ENCODE assay signal across 8 mouse cellular contexts in genomic region chr15:83593702-83594512, GRCm38 (mm10). TPM values are rescaled to one million over a fixed set of nuclear protein-coding genes. Genes with fewer than 3 reads are reported as not detected.
A peak's percentile ranks its signal among the peaks of the same experiment; 100 is the strongest.
DNase-seq lines count a peak whose midpoint lies in the region; ATAC-seq lines count a peak whose summit lies in the region.

No protein-coding gene starts in this region.

- H3K9me3 ChIP-seq in heart, embryonic 14.5 days (ENCODE audit: control insufficient read depth, low read length) = no peaks in the 10 kb centered on the region
- H3K9me3 ChIP-seq in liver, embryonic 12.5 days (replicated peaks) = no peaks in the 10 kb centered on the region
- no peaks in the 10 kb centered on the region for H3K9me3 ChIP-seq in stomach, embryonic 14.5 days (ENCODE audit: control insufficient read depth, low read depth, low read length)

- peak overlapping the region; percentile 88 for H3K4me2 ChIP-seq in heart, embryonic 14.5 days (ENCODE audit: low read length)
- H3K4me2 ChIP-seq in liver, embryonic 12.5 days = peak overlapping the region; percentile 96
- peak overlapping the region; percentile 92 for H3K4me2 ChIP-seq in stomach, embryonic 14.5 days (replicated peaks; ENCODE audit: low read depth, low read length)

- H3K27ac ChIP-seq in heart, embryonic 14.5 days (replicated peaks in 1 of 2; ENCODE audit: control insufficient read depth in 1 of 2, insufficient read depth in 1 of 2, low read depth in 2 of 2, low read length in 2 of 2) = no peak overlapping the region
- peak overlapping the region; percentile 100 for H3K27ac ChIP-seq in liver, embryonic 12.5 days
- H3K27ac ChIP-seq in stomach, embryonic 14.5 days (ENCODE audit: low read length) = peak overlapping the region; percentile 27; the same call in 1 of the 2 replicates

- no peak for DNase-seq in heart, postnatal 4 days
- peak; percentile 69 for DNase-seq in MEL-GATA-1-ER (ENCODE audit: extremely low read depth, low read depth)
- DNase-seq in fat pad, adult 2 months (ENCODE audit: extremely low read depth, low read depth, low spot score) = peak; percentile 42
- no peak for DNase-seq in cerebellum, adult 9-10 months
- DNase-seq in cerebellum, adult 9-11 months = no peak

- H3K27me3 ChIP-seq in heart, embryonic 14.5 days (ENCODE audit: control insufficient read depth, insufficient read depth, low read length) = no peaks in the 10 kb centered on the region
- no peaks in the 10 kb centered on the region for H3K27me3 ChIP-seq in liver, embryonic 12.5 days (replicated peaks)
- H3K27me3 ChIP-seq in stomach, embryonic 14.5 days (ENCODE audit: control insufficient read depth, insufficient read depth, low read length) = no peaks in the 10 kb centered on the region

- peaks cover 18 to 21% of the 10 kb centered on the region in 2 experiments for H3K4me1 ChIP-seq in heart, embryonic 14.5 days (ENCODE audit: control insufficient read depth in 2 of 2, insufficient read depth in 2 of 2, low read length in 2 of 2)
- peaks cover 61% of the 10 kb centered on the region for H3K4me1 ChIP-seq in liver, embryonic 12.5 days
- peaks cover 18% of the 10 kb centered on the region for H3K4me1 ChIP-seq in stomach, embryonic 14.5 days (ENCODE audit: control insufficient read depth, insufficient read depth, low read length)

- no peaks in the 10 kb centered on the region for H3K36me3 ChIP-seq in heart, embryonic 14.5 days (ENCODE audit: control insufficient read depth, insufficient read depth, low read length)
- peaks cover 29% of the 10 kb centered on the region for H3K36me3 ChIP-seq in liver, embryonic 12.5 days
- no peaks in the 10 kb centered on the region for H3K36me3 ChIP-seq in stomach, embryonic 14.5 days (ENCODE audit: control insufficient read depth, insufficient read depth, low read length)

- no peak for ATAC-seq in heart, embryonic 14.5 days (ENCODE audit: insufficient number of reproducible peaks, insufficient read depth, low FRiP score, low read depth)
- peak; percentile 77 for ATAC-seq in liver, embryonic 12.5 days
- peak; percentile 68; the same call in 1 of the 2 replicates for ATAC-seq in stomach, embryonic 14.5 days (ENCODE audit: insufficient number of reproducible peaks, insufficient read depth, low FRiP score, low read depth)

- WGBS in heart, embryonic 14.5 days = 12% methylated on average over 19 of the region's 19 CpGs
- 5% methylated on average over 19 of the region's 19 CpGs for WGBS in liver, embryonic 12.5 days (ENCODE audit: insufficient replicate concordance)
- 7% methylated on average over 19 of the region's 19 CpGs for WGBS in stomach, embryonic 14.5 days

- peak overlapping the region; percentile 80 for H3K9ac ChIP-seq in heart, embryonic 14.5 days (ENCODE audit: low read length)
- H3K9ac ChIP-seq in liver, embryonic 12.5 days = peak overlapping the region; percentile 96
- peak overlapping the region; percentile 68 for H3K9ac ChIP-seq in stomach, embryonic 14.5 days (replicated peaks; ENCODE audit: low read depth, low read length)

- peak overlapping the region; percentile 76 to 83 for H3K4me3 ChIP-seq in heart, embryonic 14.5 days (ENCODE audit: control insufficient read depth in 1 of 2, insufficient read depth in 1 of 2, low read depth in 1 of 2, low read length in 2 of 2)
- H3K4me3 ChIP-seq in liver, embryonic 12.5 days = peak overlapping the region; percentile 95
- peak overlapping the region; percentile 74 for H3K4me3 ChIP-seq in stomach, embryonic 14.5 days (ENCODE audit: low read depth, low read length)

RNA-seq across cellular contexts. Expression of gene Ttll12, which starts 1.1 kb away (rescaled TPM):
- 18.6 and 19.8 TPM in 2 replicates for polyA plus RNA-seq in heart, embryonic 14.5 days (2014; fragmentation: Nextera tagmentation; extraction: Ambion mirVana)
- total RNA-seq in heart, postnatal 4 days (2021) = 1 to 10 TPM; 9.3 TPM
- 62.7 and 64.0 TPM in 2 replicates for polyA plus RNA-seq in liver, embryonic 12.5 days (2016; fragmentation: Nextera tagmentation; extraction: Ambion mirVana)
- polyA plus RNA-seq in stomach, embryonic 14.5 days (2014; fragmentation: Nextera tagmentation; extraction: Ambion mirVana) = 37.5 and 40.3 TPM in 2 replicates

RNA-seq across cellular contexts. Expression of gene Mcat, which starts 30.3 kb away (rescaled TPM):
- polyA plus RNA-seq in heart, embryonic 14.5 days (2014; fragmentation: Nextera tagmentation; extraction: Ambion mirVana) = 33.0 and 33.4 TPM in 2 replicates
- 10 to 100 TPM; 33.0 to 34.4 TPM for total RNA-seq in heart, postnatal 4 days (2021)
- 27.1 and 28.1 TPM in 2 replicates for polyA plus RNA-seq in liver, embryonic 12.5 days (2016; fragmentation: Nextera tagmentation; extraction: Ambion mirVana)
- 35.6 and 38.3 TPM in 2 replicates for polyA plus RNA-seq in stomach, embryonic 14.5 days (2014; fragmentation: Nextera tagmentation; extraction: Ambion mirVana)

RNA-seq across cellular contexts. Expression of gene Tspo, which starts 30.5 kb away (rescaled TPM):
- 191 TPM in 2 replicates for polyA plus RNA-seq in heart, embryonic 14.5 days (2014; fragmentation: Nextera tagmentation; extraction: Ambion mirVana)
- 10 to 100 TPM; 78.3 to 85.3 TPM for total RNA-seq in heart, postnatal 4 days (2021)
- polyA plus RNA-seq in liver, embryonic 12.5 days (2016; fragmentation: Nextera tagmentation; extraction: Ambion mirVana) = 186 and 192 TPM in 2 replicates
- polyA plus RNA-seq in stomach, embryonic 14.5 days (2014; fragmentation: Nextera tagmentation; extraction: Ambion mirVana) = 80.3 and 82.5 TPM in 2 replicates

Comparison
In these comparisons a context has a peak if more than half of its experiments do, and no peak if none do; other contexts are left out.
1. H3K27ac ChIP-seq: peak in liver, embryonic 12.5 days (single experiment) and stomach, embryonic 14.5 days (single experiment); none in heart, embryonic 14.5 days (0 of 2).
2. DNase-seq: peak in MEL-GATA-1-ER (single experiment) and fat pad, adult 2 months (single experiment); none in heart, postnatal 4 days (single experiment), cerebellum, adult 9-10 months (single experiment) and cerebellum, adult 9-11 months (single experiment).
3. Peak in every context shown above with its lines, with median percentiles within 50 percentile points of each other: H3K4me2 ChIP-seq, H3K4me3 ChIP-seq and H3K9ac ChIP-seq.